Mouse (Mus musculus) layer of hippocampus, adult 18-20 months (tissue): Measurements from ENCODE around the gene Gm9733. TPM values are rescaled to one million over a fixed set of nuclear protein-coding genes. Genes with fewer than 3 reads are reported as not detected.
A peak's percentile ranks its signal among the peaks of the same experiment; 100 is the strongest.
"Not testable (repeated sequence)": the region's sequence is repeated elsewhere in the genome, so short reads cannot be mapped to it uniquely, and the experiment has no call there.

Source experiments
- DNase-seq, 2 experiments: peaks; one replicate each; pipeline ENCODE4 v3.0.0; 2022; ENCODE audit warnings: low spot score in 2 of 2
- long read RNA-seq: library from polyadenylated mRNA; stranded (forward); transcript quantifications from one replicate; pipeline ENCODE4 v2.0.0, GENCODE M21; 2021
- total RNA-seq, 2 experiments: library from RNA; stranded (reverse); gene quantifications; 2 replicates each; pipeline ENCODE4 v1.2.3; 2021

The Gm9733 gene
- total RNA-seq, result not detected
- long read RNA-seq, result 0 reads

- no peak for DNase-seq
Observed at GRCm38 (mm10) chr3:15332063-15332462, at the start of gene Gm9733. Gene Gm9733 (minus strand): TSS chr3:15332302.

- not testable (repeated sequence) for DNase-seq
Observed at GRCm38 (mm10) chr3:15355690-15356089, 23.6 kb upstream of the Gm9733 start.

- not testable (repeated sequence) for DNase-seq
Observed at GRCm38 (mm10) chr3:15350318-15350717, 18.2 kb upstream of the Gm9733 start.

GRCm38 (mm10) chr3:15345606-15346005 lies 13.5 kb upstream of the Gm9733 start:
- DNase-seq, result not testable (repeated sequence)

GRCm38 (mm10) chr3:15340287-15340686 lies 8.2 kb upstream of the Gm9733 start:
- no peak for DNase-seq

- DNase-seq, result no peak
Observed at GRCm38 (mm10) chr3:15334182-15334581, 2.1 kb upstream of the Gm9733 start.

GRCm38 (mm10) chr3:15331545-15331944 lies 557 bp downstream of the Gm9733 start:
- no peak for DNase-seq

GRCm38 (mm10) chr3:15329549-15329948 lies 2.6 kb downstream of the Gm9733 start:
- no peak for DNase-seq

GRCm38 (mm10) chr3:15284424-15285328 lies 47.4 kb downstream of the Gm9733 start:
- DNase-seq, result no peak

- DNase-seq, result no peak
Observed at GRCm38 (mm10) chr3:15275899-15276526, 56.1 kb downstream of the Gm9733 start.

- peak in 1 of 2 experiments; percentile 53 for DNase-seq
Observed at GRCm38 (mm10) chr3:15264450-15264849, 67.7 kb downstream of the Gm9733 start.

- DNase-seq, result no peak
Observed at GRCm38 (mm10) chr3:15255726-15256125, 76.4 kb downstream of the Gm9733 start.

Other genes starting within 250 kb of the Gm9733 start
- not detected for gene Sirpb1a, start 94.2 kb upstream of the Gm9733 start, total RNA-seq
- not detected for gene Sirpb1b, start 242.8 kb upstream of the Gm9733 start, total RNA-seq